Mouse (Mus musculus): ENCODE measurements around the gene Tlx3. TPM values are rescaled to one million over a fixed set of nuclear protein-coding genes. Genes with fewer than 3 reads are reported as not detected.

Tlx3 gene
- polyA plus RNA-seq, 1 experiment = not detected

GRCm38 (mm10) chr11:33151780-33152145 is 51.6 kb downstream of the Tlx3 start:
- DNase-seq (ENCODE audit: extremely low spot score in 1 of 2, low spot score in 1 of 2) = no peak

- no peak for DNase-seq (ENCODE audit: extremely low spot score in 1 of 2, low spot score in 1 of 2)
Measured at GRCm38 (mm10) chr11:33151128-33151779, 52.1 kb downstream of the Tlx3 start.

Other genes starting within 250 kb of the Tlx3 start
- gene Fgf18, start 56.2 kb downstream of the Tlx3 start, polyA plus RNA-seq (2012; rRNA removed) = 0.82 and 0.94 TPM in 2 replicates
- 229 and 238 TPM in 2 replicates for gene Npm1, start 40.4 kb downstream of the Tlx3 start, polyA plus RNA-seq (2012; rRNA removed)
- 0.24 and 1.0 TPM in 2 replicates for gene Gm12117, start 73.1 kb upstream of the Tlx3 start, polyA plus RNA-seq (2012; rRNA removed)

All from frontal cortex, adult 2 months (tissue).